Mouse (Mus musculus) lung, embryonic 15.5 days (tissue): ENCODE measurements around the gene Top1. TPM values are rescaled to one million over a fixed set of nuclear protein-coding genes. Genes with fewer than 3 reads are reported as not detected.

ENCODE experiments used
- ATAC-seq: fragments of 200-750 bp; cut with Nextera tagmentation; 2 replicates; pipeline ENCODE4 v1.8.0; 2017; ENCODE audit warnings: moderate number of reproducible peaks, borderline replicate concordance; ENCODE audit not compliant: low FRiP score, low TSS enrichment; ENCODE audit errors: extremely low read depth
- H3K27ac ChIP-seq: fragments of 300-500 bp; sonication (generic); 2 replicates; pipeline ENCODE4 v1.5.1; 2015; ENCODE audit warnings: moderate library complexity, mild to moderate bottlenecking, inconsistent platforms
- H3K27me3 ChIP-seq: fragments of 300-500 bp; sonication (generic); 2 replicates; pipeline ENCODE4 v1.6.1; 2015; ENCODE audit warnings: inconsistent platforms
- H3K36me3 ChIP-seq: fragments of 300-500 bp; sonication (generic); 2 replicates; pipeline ENCODE4 v1.6.1; 2015; ENCODE audit warnings: inconsistent platforms
- H3K4me1 ChIP-seq: fragments of 300-500 bp; sonication (generic); 2 replicates; pipeline ENCODE4 v1.6.1; 2015; ENCODE audit warnings: inconsistent platforms
- H3K4me2 ChIP-seq: fragments of 300-500 bp; sonication (generic); 2 replicates; pipeline ENCODE4 v1.6.1; 2015; ENCODE audit warnings: inconsistent platforms, mild to moderate bottlenecking, moderate library complexity
- H3K4me3 ChIP-seq: fragments of 300-500 bp; sonication (generic); 2 replicates; pipeline ENCODE4 v1.5.1; 2015; ENCODE audit warnings: mild to moderate bottlenecking, inconsistent platforms
- H3K9ac ChIP-seq: fragments of 300-500 bp; sonication (generic); 2 replicates; pipeline ENCODE4 v1.6.1; 2015; ENCODE audit warnings: inconsistent platforms
- H3K9me3 ChIP-seq: fragments of 300-500 bp; sonication (generic); 2 replicates; pipeline ENCODE4 v1.6.1; 2016; ENCODE audit warnings: inconsistent platforms
- WGBS: fragments of 180-500 bp; shearing (Covaris S2); methylation state at CpG from one replicate; pipeline ENCODE4 v1.1.7; 2015; 5-methylcytosine and 5-hydroxymethylcytosine counted together
- polyA plus RNA-seq: library from polyadenylated mRNA; unstranded; fragments of >200 nt; fragmentation: Nextera tagmentation; extraction: Ambion mirVana; gene quantifications from 2 replicates; pipeline ENCODE4 v1.2.1, GENCODE M21; 2015

Top1 gene
- polyA plus RNA-seq, 1 experiment from 2014 or later: 69.9 TPM

GRCm38 (mm10) chr2:160620279-160620963 lies 25.3 kb upstream of the Top1 start:
- H3K4me1 ChIP-seq: peaks cover 39% of the 10 kb centered on the region
- no peak overlapping the region for H3K4me3 ChIP-seq
- no peak overlapping the region for H3K9ac ChIP-seq
- ATAC-seq: peak; percentile 7; the same call in 1 of the 2 replicates
- 63% methylated on average over 6 of the region's 6 CpGs for WGBS
- peak overlapping the region; percentile 26; the same call in 1 of the 2 replicates for H3K4me2 ChIP-seq
- H3K27me3 ChIP-seq: no peaks in the 10 kb centered on the region
- peak overlapping the region; percentile 89 for H3K27ac ChIP-seq
- H3K36me3 ChIP-seq: no peaks in the 10 kb centered on the region
- H3K9me3 ChIP-seq: no peaks in the 10 kb centered on the region

DNA sequence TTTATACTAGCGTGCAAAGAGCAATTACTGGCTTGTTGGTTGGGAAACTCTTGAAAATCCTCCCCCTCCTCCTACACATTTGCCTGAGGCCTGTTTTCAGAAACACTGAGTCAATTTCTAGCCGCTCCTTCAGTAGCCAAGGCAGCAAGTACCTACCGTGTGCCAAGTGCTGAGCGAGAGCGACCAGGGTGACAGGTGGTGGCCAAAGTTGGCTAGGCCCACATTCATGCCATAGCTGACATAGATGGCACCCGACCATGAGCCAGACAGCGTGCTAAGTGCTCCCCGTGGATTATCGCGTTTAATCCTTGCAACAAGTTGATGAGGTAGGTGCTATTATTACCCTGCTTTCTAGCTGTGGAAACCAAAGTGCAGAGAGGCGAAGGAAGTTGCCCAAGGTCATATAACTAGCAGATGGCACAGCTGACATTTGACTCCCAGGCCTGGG lies 24.7 kb upstream of the Top1 start:
- no peak overlapping the region for H3K4me3 ChIP-seq
- H3K27ac ChIP-seq: peak overlapping the region; percentile 70
- no peaks in the 10 kb centered on the region for H3K9me3 ChIP-seq
- H3K9ac ChIP-seq: no peak overlapping the region
- 79% methylated on average over 11 of the region's 11 CpGs for WGBS
- H3K27me3 ChIP-seq: no peaks in the 10 kb centered on the region
- ATAC-seq: no peak
- peaks cover 39% of the 10 kb centered on the region for H3K4me1 ChIP-seq
- no peak overlapping the region; the same call in 1 of the 2 replicates for H3K4me2 ChIP-seq
- H3K36me3 ChIP-seq: no peaks in the 10 kb centered on the region

DNA sequence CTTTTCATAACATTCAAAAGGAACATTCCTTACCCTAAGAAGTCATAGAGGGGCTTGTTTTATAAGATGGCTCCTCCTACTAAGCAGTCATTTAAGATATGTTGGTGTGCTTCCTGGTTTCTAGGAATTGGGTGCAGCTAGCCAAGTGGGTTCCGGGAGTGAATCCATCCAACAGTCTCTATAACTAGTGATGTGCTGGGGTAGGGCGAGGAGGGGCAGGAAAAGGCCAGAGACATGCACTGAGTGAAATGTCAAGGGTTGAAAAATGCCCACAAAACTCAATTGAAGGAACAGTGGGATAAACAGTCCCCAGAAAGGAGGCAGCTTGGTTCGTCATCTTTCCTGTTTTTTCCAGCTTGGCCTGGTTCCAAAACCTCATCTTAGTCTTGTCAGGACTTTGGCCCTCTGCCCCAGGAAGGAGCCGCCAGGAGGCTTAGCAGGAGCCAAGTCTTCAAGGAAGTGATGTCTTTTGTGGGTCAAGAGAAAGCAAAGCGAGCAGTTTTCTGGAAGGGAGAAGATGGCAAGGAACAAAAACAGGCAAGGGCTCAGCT lies 24.0 kb upstream of the Top1 start:
- Histone ChIP-seq H3K27me3 (no peaks in the 10 kb centered on the region), H3K4me3 (peak overlapping the region; percentile 7; the same call in 1 of the 2 replicates), H3K36me3 (no peaks in the 10 kb centered on the region), H3K9ac (no peak overlapping the region), H3K9me3 (no peaks in the 10 kb centered on the region), H3K27ac (peak overlapping the region; percentile 82), H3K4me2 (peak overlapping the region; percentile 26; the same call in 1 of the 2 replicates), H3K4me1 (peaks cover 39% of the 10 kb centered on the region)
- 32% methylated on average over 5 of the region's 5 CpGs for WGBS
- peak; percentile 69 for ATAC-seq

GRCm38 (mm10) chr2:160622646-160623045 lies 23.0 kb upstream of the Top1 start:
- no peak overlapping the region for H3K9ac ChIP-seq
- H3K36me3 ChIP-seq: no peaks in the 10 kb centered on the region
- no peak for ATAC-seq
- no peaks in the 10 kb centered on the region for H3K9me3 ChIP-seq
- H3K4me2 ChIP-seq: no peak overlapping the region
- H3K27me3 ChIP-seq: no peaks in the 10 kb centered on the region
- H3K4me3 ChIP-seq: no peak overlapping the region
- H3K4me1 ChIP-seq: peaks cover 39% of the 10 kb centered on the region
- 85% methylated on average over 3 of the region's 3 CpGs for WGBS
- peak overlapping the region; percentile 82 for H3K27ac ChIP-seq

- Histone ChIP-seq H3K4me1 (peaks cover 34% of the 10 kb centered on the region), H3K9me3 (no peaks in the 10 kb centered on the region), H3K4me2 (no peak overlapping the region), H3K36me3 (no peaks in the 10 kb centered on the region), H3K9ac (no peak overlapping the region), H3K27me3 (no peaks in the 10 kb centered on the region), H3K4me3 (no peak overlapping the region), H3K27ac (no peak overlapping the region)
- 55% methylated on average over 3 of the region's 3 CpGs for WGBS
- ATAC-seq: no peak
Measured at GRCm38 (mm10) chr2:160623745-160624144, 21.9 kb upstream of the Top1 start.

- Histone ChIP-seq H3K4me1 (peaks cover 3% of the 10 kb centered on the region; the same call in 1 of the 2 replicates), H3K9ac (no peak overlapping the region), H3K27ac (no peak overlapping the region), H3K4me2 (no peak overlapping the region), H3K36me3 (no peaks in the 10 kb centered on the region), H3K9me3 (no peaks in the 10 kb centered on the region), H3K4me3 (no peak overlapping the region), H3K27me3 (no peaks in the 10 kb centered on the region)
- WGBS: 82% methylated on average over 11 of the region's 11 CpGs
- ATAC-seq: no peak
Measured at GRCm38 (mm10) chr2:160627207-160628025, 18.3 kb upstream of the Top1 start.

GRCm38 (mm10) chr2:160628055-160628454 lies 17.6 kb upstream of the Top1 start:
- Histone ChIP-seq H3K4me2 (no peak overlapping the region), H3K27ac (no peak overlapping the region), H3K27me3 (no peaks in the 10 kb centered on the region), H3K4me1 (no peaks in the 10 kb centered on the region), H3K36me3 (no peaks in the 10 kb centered on the region), H3K9me3 (no peaks in the 10 kb centered on the region), H3K9ac (no peak overlapping the region), H3K4me3 (no peak overlapping the region)
- ATAC-seq: no peak
- 78% methylated on average over 5 of the region's 5 CpGs for WGBS

GRCm38 (mm10) chr2:160628666-160629527 lies 16.8 kb upstream of the Top1 start:
- H3K4me3 ChIP-seq: no peak overlapping the region
- no peaks in the 10 kb centered on the region for H3K36me3 ChIP-seq
- H3K27ac ChIP-seq: no peak overlapping the region
- H3K4me1 ChIP-seq: no peaks in the 10 kb centered on the region
- no peak overlapping the region for H3K9ac ChIP-seq
- no peaks in the 10 kb centered on the region for H3K9me3 ChIP-seq
- ATAC-seq: no peak
- H3K27me3 ChIP-seq: no peaks in the 10 kb centered on the region
- whole genome bisulfite sequencing: 88% methylated on average over 12 of the region's 12 CpGs
- no peak overlapping the region for H3K4me2 ChIP-seq

GRCm38 (mm10) chr2:160629528-160629830 lies 16.2 kb upstream of the Top1 start:
- Histone ChIP-seq H3K36me3 (no peaks in the 10 kb centered on the region), H3K4me2 (no peak overlapping the region), H3K27ac (no peak overlapping the region), H3K4me1 (no peaks in the 10 kb centered on the region), H3K9ac (no peak overlapping the region), H3K27me3 (no peaks in the 10 kb centered on the region), H3K9me3 (no peaks in the 10 kb centered on the region), H3K4me3 (no peak overlapping the region)
- no peak for ATAC-seq
- 86% methylated on average over 8 of the region's 8 CpGs for WGBS

DNA sequence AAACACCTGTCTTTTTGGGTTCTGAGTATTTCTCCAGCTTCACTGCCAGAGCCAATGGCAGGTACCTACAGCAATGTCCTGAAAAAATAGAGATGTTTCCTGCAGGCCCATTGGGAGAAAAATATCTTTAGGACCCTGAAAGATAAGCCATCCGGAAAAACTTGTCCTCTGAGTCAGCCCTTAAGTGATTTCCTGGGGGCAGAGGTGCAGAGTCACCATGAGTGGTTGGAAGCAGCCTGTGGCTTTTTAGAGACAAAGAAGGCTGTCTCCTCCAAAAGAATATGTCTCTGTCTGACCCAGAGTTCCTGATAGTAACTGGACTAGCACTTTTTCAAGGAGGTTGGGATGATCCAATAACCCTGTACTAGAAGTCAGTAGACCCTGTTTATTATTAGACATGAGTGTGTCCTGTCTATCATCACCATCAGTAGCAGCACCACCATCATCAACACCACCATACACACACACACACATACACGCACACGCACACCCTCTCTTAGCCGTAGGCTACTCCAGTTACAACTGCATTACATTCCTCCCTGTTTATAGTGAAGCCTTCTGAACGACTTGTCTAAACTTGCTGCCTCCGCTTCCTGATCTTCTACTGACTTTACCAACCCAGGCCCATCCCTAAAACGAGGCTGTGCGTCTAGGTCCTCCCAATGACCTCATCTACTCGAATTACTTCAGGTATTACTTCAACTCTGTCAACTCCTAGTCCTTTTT lies 14.7 kb upstream of the Top1 start:
- ATAC-seq: no peak
- no peak overlapping the region for H3K27ac ChIP-seq
- no peak overlapping the region for H3K4me3 ChIP-seq
- WGBS: 78% methylated on average over 9 of the region's 9 CpGs
- no peak overlapping the region for H3K9ac ChIP-seq
- H3K4me2 ChIP-seq: no peak overlapping the region
- no peaks in the 10 kb centered on the region for H3K27me3 ChIP-seq
- no peaks in the 10 kb centered on the region for H3K4me1 ChIP-seq
- no peaks in the 10 kb centered on the region for H3K9me3 ChIP-seq
- no peaks in the 10 kb centered on the region for H3K36me3 ChIP-seq
